Mouse (Mus musculus): ENCODE data around the gene Pcbp1. TPM values are rescaled to one million over a fixed set of nuclear protein-coding genes. Genes with fewer than 3 reads are reported as not detected.

Pcbp1 gene
- polyA plus RNA-seq, 1 experiment from 2014 or later, result 327 TPM

GRCm38 (mm10) chr6:86489945-86490344, 36.2 kb downstream of the Pcbp1 start:
- Histone ChIP-seq H3K4me3 (replicated peaks) (no peak overlapping the region), H3K27ac (no peak overlapping the region), H3K4me1 (replicated peaks) (peaks cover 29% of the 10 kb centered on the region), H3K9ac (no peak overlapping the region), H3K9me3 (replicated peaks) (no peaks in the 10 kb centered on the region), H3K36me3 (no peaks in the 10 kb centered on the region), H3K27me3 (no peaks in the 10 kb centered on the region), H3K4me2 (no peak overlapping the region)
- WGBS (ENCODE audit: insufficient replicate concordance), result 78% methylated on average over 2 of the region's 2 CpGs
- DNase-seq (no peak), ATAC-seq (ENCODE audit: low read depth) (no peak)

GRCm38 (mm10) chr6:86488149-86488485, 38.0 kb downstream of the Pcbp1 start:
- Histone ChIP-seq H3K27me3 (no peaks in the 10 kb centered on the region), H3K4me1 (replicated peaks) (peaks cover 18% of the 10 kb centered on the region), H3K9ac (peak overlapping the region; percentile 41), H3K27ac (peak overlapping the region; percentile 77), H3K4me2 (peak overlapping the region; percentile 49), H3K9me3 (replicated peaks) (no peaks in the 10 kb centered on the region), H3K36me3 (no peaks in the 10 kb centered on the region), H3K4me3 (replicated peaks) (no peak overlapping the region; the same call in 1 of the 2 replicates)
- WGBS (ENCODE audit: insufficient replicate concordance), result 34% methylated on average over 3 of the region's 3 CpGs
- ATAC-seq (ENCODE audit: low read depth), result no peak
- DNase-seq, result no peak

DNA sequence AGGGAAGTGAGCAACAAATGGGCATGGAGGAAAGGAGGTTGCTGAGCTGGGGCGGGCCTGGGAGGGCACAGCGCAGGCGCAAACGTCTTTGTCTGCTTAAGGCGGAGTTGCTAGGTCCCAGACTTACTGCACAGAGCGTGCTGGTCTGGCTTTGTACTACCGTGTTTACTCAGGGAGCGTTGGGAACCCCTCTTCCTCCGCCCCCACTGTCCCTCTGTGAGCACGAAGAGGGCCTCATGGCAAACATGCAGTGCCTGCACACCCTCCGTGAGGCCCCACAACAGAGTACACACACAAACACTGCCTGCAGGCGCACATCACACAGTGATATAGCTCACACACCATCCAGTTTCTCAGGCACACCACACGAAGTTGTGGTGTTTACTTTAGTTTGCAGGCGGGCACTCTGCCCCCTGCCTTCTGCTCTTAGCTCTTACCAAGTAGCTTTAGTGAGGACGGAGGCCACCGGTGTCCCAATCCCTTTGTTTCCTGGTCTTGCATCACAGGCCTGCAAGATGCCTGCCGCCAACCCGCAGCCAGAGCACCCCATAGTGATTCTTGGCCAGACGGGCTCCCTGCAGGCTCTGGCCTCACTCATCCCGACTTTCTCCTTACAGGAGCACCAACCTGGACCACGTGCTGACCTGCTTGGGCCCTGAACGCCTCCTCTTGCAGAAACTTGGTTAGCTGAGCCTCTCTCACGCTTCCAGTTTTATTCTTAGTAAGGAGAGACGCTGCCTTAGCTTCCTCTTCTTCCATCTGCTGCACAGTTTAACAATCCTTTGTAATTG, 38.6 kb downstream of the Pcbp1 start:
- H3K9ac ChIP-seq, result peak overlapping the region; percentile 41
- ATAC-seq (ENCODE audit: low read depth) (peak; percentile 88), DNase-seq (peak; percentile 59)
- H3K36me3 ChIP-seq, result no peaks in the 10 kb centered on the region
- WGBS (ENCODE audit: insufficient replicate concordance), result 10% methylated on average over 24 of the region's 24 CpGs
- no peaks in the 10 kb centered on the region for H3K27me3 ChIP-seq
- H3K4me1 ChIP-seq (replicated peaks), result peaks cover 18% of the 10 kb centered on the region
- no peaks in the 10 kb centered on the region for H3K9me3 ChIP-seq (replicated peaks)
- H3K27ac ChIP-seq, result peak overlapping the region; percentile 77
- H3K4me2 ChIP-seq, result peak overlapping the region; percentile 49
- peak overlapping the region; percentile 8 for H3K4me3 ChIP-seq (replicated peaks)

GRCm38 (mm10) chr6:86485943-86486640, 40.0 kb downstream of the Pcbp1 start:
- WGBS (ENCODE audit: insufficient replicate concordance), result 74% methylated on average over 7 of the region's 7 CpGs
- Histone ChIP-seq H3K36me3 (no peaks in the 10 kb centered on the region), H3K4me2 (no peak overlapping the region), H3K9me3 (replicated peaks) (no peaks in the 10 kb centered on the region), H3K27me3 (no peaks in the 10 kb centered on the region), H3K27ac (no peak overlapping the region), H3K4me3 (replicated peaks) (no peak overlapping the region), H3K9ac (no peak overlapping the region), H3K4me1 (replicated peaks) (peaks cover 25% of the 10 kb centered on the region)
- ATAC-seq (ENCODE audit: low read depth), result no peak
- DNase-seq, result no peak

DNA sequence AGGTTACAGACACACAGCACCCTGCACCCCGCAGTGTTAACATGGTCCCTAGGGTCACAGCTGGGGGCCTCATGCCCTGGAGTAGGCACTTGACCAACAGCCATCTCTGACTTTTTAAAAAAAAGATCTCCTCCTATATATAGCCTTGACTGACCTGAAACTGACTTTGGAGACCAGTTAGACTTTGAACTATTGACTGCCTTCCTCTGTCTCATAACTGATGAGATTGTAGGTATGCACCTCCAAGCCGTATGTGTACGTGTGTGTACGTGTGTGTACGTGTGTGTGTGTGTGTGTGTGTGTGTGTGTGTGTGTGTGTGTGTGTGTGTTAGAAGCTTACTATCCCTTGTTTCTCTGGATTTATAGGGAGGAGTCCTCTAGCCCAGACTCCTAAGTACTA, 44.2 kb downstream of the Pcbp1 start:
- Histone ChIP-seq H3K9ac (no peak overlapping the region), H3K27me3 (no peaks in the 10 kb centered on the region), H3K36me3 (no peaks in the 10 kb centered on the region), H3K4me2 (no peak overlapping the region), H3K9me3 (replicated peaks) (no peaks in the 10 kb centered on the region), H3K4me3 (replicated peaks) (no peak overlapping the region), H3K4me1 (replicated peaks) (peaks cover 39% of the 10 kb centered on the region), H3K27ac (no peak overlapping the region)
- DNase-seq (no peak), ATAC-seq (ENCODE audit: low read depth) (no peak)
- WGBS (ENCODE audit: insufficient replicate concordance), result 68% methylated on average over 5 of the region's 5 CpGs

GRCm38 (mm10) chr6:86480189-86480831, 45.8 kb downstream of the Pcbp1 start:
- ATAC-seq (ENCODE audit: low read depth) (no peak), DNase-seq (no peak)
- no peaks in the 10 kb centered on the region for H3K9me3 ChIP-seq (replicated peaks)
- 23% methylated on average over 9 of the region's 9 CpGs for WGBS (ENCODE audit: insufficient replicate concordance)
- H3K27me3 ChIP-seq, result no peaks in the 10 kb centered on the region
- peak overlapping the region; percentile 54 for H3K27ac ChIP-seq
- H3K36me3 ChIP-seq, result no peaks in the 10 kb centered on the region
- peak overlapping the region; percentile 45; the same call in 1 of the 2 replicates for H3K9ac ChIP-seq
- H3K4me1 ChIP-seq (replicated peaks), result peaks cover 43% of the 10 kb centered on the region
- H3K4me2 ChIP-seq, result peak overlapping the region; percentile 45
- no peak overlapping the region for H3K4me3 ChIP-seq (replicated peaks)

DNA sequence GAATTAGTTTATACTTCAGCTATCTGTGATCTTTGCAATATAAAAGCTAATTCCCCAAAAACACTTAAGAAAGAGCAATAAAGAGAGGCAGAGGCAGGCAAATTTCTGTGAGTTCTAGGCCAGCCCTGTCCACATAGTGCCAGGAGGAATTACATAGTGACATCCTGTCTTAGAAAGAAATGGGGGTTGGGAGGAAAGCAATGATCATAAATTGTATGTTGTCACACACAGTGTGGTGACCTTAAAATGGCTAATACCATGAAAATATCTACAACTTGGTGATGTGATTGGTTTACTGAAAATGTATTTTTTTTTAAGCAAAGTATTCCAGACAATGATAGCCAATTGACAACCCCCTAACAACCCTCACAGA, 46.3 kb downstream of the Pcbp1 start:
- Histone ChIP-seq H3K27me3 (no peaks in the 10 kb centered on the region), H3K4me1 (replicated peaks) (peaks cover 46% of the 10 kb centered on the region), H3K4me2 (peak overlapping the region; percentile 45; the same call in 1 of the 2 replicates), H3K4me3 (replicated peaks) (no peak overlapping the region), H3K27ac (peak overlapping the region; percentile 54; the same call in 1 of the 2 replicates), H3K9ac (0 out of 2 replicates have a peak overlapping the region, but pooled peaks have one; percentile 22), H3K36me3 (no peaks in the 10 kb centered on the region), H3K9me3 (replicated peaks) (no peaks in the 10 kb centered on the region)
- ATAC-seq (ENCODE audit: low read depth) (no peak), DNase-seq (no peak)

- H3K4me3 ChIP-seq (replicated peaks), result no peak overlapping the region
- H3K4me1 ChIP-seq (replicated peaks), result peaks cover 51% of the 10 kb centered on the region
- ATAC-seq (ENCODE audit: low read depth) (no peak), DNase-seq (no peak)
- no peak overlapping the region for H3K4me2 ChIP-seq
- no peaks in the 10 kb centered on the region for H3K27me3 ChIP-seq
- 60% methylated on average over 3 of the region's 3 CpGs for WGBS (ENCODE audit: insufficient replicate concordance)
- no peaks in the 10 kb centered on the region for H3K9me3 ChIP-seq (replicated peaks)
- peak overlapping the region; percentile 17; the same call in 1 of the 2 replicates for H3K9ac ChIP-seq
- H3K36me3 ChIP-seq, result no peaks in the 10 kb centered on the region
- H3K27ac ChIP-seq, result peak overlapping the region; percentile 54
These were observed 46.8 kb downstream of the Pcbp1 start for GRCm38 (mm10) chr6:86479311-86479710.

DNA sequence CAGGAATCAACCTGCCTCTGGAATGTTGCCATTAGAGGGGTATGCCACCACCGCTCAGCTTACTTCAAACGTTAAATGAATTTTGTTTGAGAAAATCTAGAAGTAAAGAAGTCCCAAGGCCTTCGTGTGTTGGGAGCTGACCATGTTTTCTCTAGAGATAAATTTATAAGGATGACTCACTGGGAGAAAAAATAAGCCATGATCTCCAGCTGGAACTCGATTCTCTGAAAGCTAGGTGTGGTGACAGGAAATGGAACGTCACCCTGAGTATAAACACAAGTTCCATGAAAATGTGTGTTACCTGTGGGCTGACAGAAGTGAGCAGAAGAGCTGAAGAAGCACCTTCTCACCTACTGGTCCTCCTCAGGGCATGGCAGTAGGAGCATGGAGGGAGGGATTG, 49.2 kb downstream of the Pcbp1 start:
- no peaks in the 10 kb centered on the region for H3K9me3 ChIP-seq (replicated peaks)
- H3K4me1 ChIP-seq (replicated peaks), result peaks cover 68% of the 10 kb centered on the region
- H3K27ac ChIP-seq, result no peak overlapping the region
- no peak overlapping the region for H3K4me2 ChIP-seq
- 62% methylated on average over 5 of the region's 5 CpGs for WGBS (ENCODE audit: insufficient replicate concordance)
- no peaks in the 10 kb centered on the region for H3K27me3 ChIP-seq
- no peak overlapping the region for H3K4me3 ChIP-seq (replicated peaks)
- no peak overlapping the region; the same call in 1 of the 2 replicates for H3K9ac ChIP-seq
- ATAC-seq (ENCODE audit: low read depth), result no peak
- no peaks in the 10 kb centered on the region for H3K36me3 ChIP-seq
- DNase-seq, result no peak

GRCm38 (mm10) chr6:86475462-86476167, 50.5 kb downstream of the Pcbp1 start:
- Histone ChIP-seq H3K36me3 (no peaks in the 10 kb centered on the region), H3K27ac (peak overlapping the region; percentile 31; the same call in 1 of the 2 replicates), H3K4me2 (no peak overlapping the region), H3K9ac (no peak overlapping the region), H3K4me3 (replicated peaks) (no peak overlapping the region), H3K27me3 (no peaks in the 10 kb centered on the region), H3K9me3 (replicated peaks) (no peaks in the 10 kb centered on the region), H3K4me1 (replicated peaks) (peaks cover 69% of the 10 kb centered on the region)
- DNase-seq (no peak), ATAC-seq (ENCODE audit: low read depth) (no peak)
- 63% methylated on average over 9 of the region's 9 CpGs for WGBS (ENCODE audit: insufficient replicate concordance)

- H3K4me1 ChIP-seq (replicated peaks), result peaks cover 62% of the 10 kb centered on the region
- no peak overlapping the region for H3K9ac ChIP-seq
- peaks cover 8% of the 10 kb centered on the region; the same call in 1 of the 2 replicates for H3K36me3 ChIP-seq
- H3K4me2 ChIP-seq, result no peak overlapping the region
- H3K27ac ChIP-seq, result peak overlapping the region; percentile 29; the same call in 1 of the 2 replicates
- no peaks in the 10 kb centered on the region for H3K9me3 ChIP-seq (replicated peaks)
- DNase-seq (no peak), ATAC-seq (ENCODE audit: low read depth) (no peak)
- no peak overlapping the region for H3K4me3 ChIP-seq (replicated peaks)
- H3K27me3 ChIP-seq, result no peaks in the 10 kb centered on the region
These were observed 51.4 kb downstream of the Pcbp1 start for GRCm38 (mm10) chr6:86474646-86475181.

Data from liver, embryonic 13.5 days (tissue).